Mouse (Mus musculus) testis, postnatal 14 days (tissue): ENCODE results near the gene Kbtbd13.
"Not testable (repeated sequence)": the region's sequence is repeated elsewhere in the genome, so short reads cannot be mapped to it uniquely, and the experiment has no call there.

Source experiments
- DNase-seq: peaks from one replicate; pipeline ENCODE4 v3.0.0; 2021; ENCODE audit warnings: low spot score

Gene Kbtbd13

GRCm38 (mm10) chr9:65347112-65347850 lies 44.2 kb downstream of the Kbtbd13 start:
- no peak for DNase-seq

- DNase-seq, result peak; percentile 68
Observed at GRCm38 (mm10) chr9:65346476-65347111, 44.9 kb downstream of the Kbtbd13 start.

- DNase-seq, result peak; percentile 94
Observed at GRCm38 (mm10) chr9:65345854-65346475, 45.5 kb downstream of the Kbtbd13 start, which contains the start of gene Pdcd7. Gene Pdcd7 (plus strand): TSS chr9:65346104.

GRCm38 (mm10) chr9:65345439-65345838 lies 46.0 kb downstream of the Kbtbd13 start:
- DNase-seq, result not testable (repeated sequence)

GRCm38 (mm10) chr9:65340414-65340813 lies 51.0 kb downstream of the Kbtbd13 start:
- DNase-seq, result no peak

- DNase-seq, result no peak
Observed at GRCm38 (mm10) chr9:65339146-65339545, 52.3 kb downstream of the Kbtbd13 start.
